Mouse (Mus musculus) stomach, embryonic 16.5 days (tissue): ENCODE results near the gene Slc6a15. TPM values are rescaled to one million over a fixed set of nuclear protein-coding genes. Genes with fewer than 3 reads are reported as not detected.

Source experiments
- ATAC-seq: fragments of 200-750 bp; cut with Nextera tagmentation; 2 replicates; pipeline ENCODE4 v1.8.0; 2017; ENCODE audit warnings: moderate number of reproducible peaks, moderate TSS enrichment; ENCODE audit not compliant: insufficient read depth, low FRiP score
- H3K27ac ChIP-seq: fragments of 300-500 bp; sonication (generic); 2 replicates; pipeline ENCODE4 v1.5.1; 2014; ENCODE audit warnings: low read length
- H3K27me3 ChIP-seq: fragments of 300-500 bp; sonication (generic); 2 replicates; pipeline ENCODE4 v1.6.1; 2014; ENCODE audit warnings: low read length, control low read depth, mixed read lengths; ENCODE audit not compliant: control insufficient read depth, insufficient read depth
- H3K36me3 ChIP-seq: fragments of 300-500 bp; sonication (generic); 2 replicates; pipeline ENCODE4 v1.6.1; 2014; ENCODE audit warnings: low read length; ENCODE audit not compliant: control insufficient read depth, insufficient read depth
- H3K4me1 ChIP-seq: fragments of 300-500 bp; sonication (generic); 2 replicates; pipeline ENCODE4 v1.6.1; 2014; ENCODE audit warnings: low read length, control low read depth, mixed read lengths; ENCODE audit not compliant: control insufficient read depth, insufficient read depth
- H3K4me2 ChIP-seq: fragments of 300-500 bp; sonication (generic); 2 replicates; pipeline ENCODE4 v1.6.1; 2014; ENCODE audit warnings: low read depth, low read length, mixed read lengths
- H3K4me3 ChIP-seq: fragments of 300-500 bp; sonication (generic); replicated peaks from 2 replicates; pipeline ENCODE4 v1.5.1; 2014; ENCODE audit warnings: mild to moderate bottlenecking, low read length
- H3K9ac ChIP-seq: fragments of 300-500 bp; sonication (generic); 2 replicates; pipeline ENCODE4 v1.6.1; 2014; ENCODE audit warnings: low read length
- H3K9me3 ChIP-seq: fragments of 300-500 bp; sonication (generic); replicated peaks from 2 replicates; pipeline ENCODE4 v1.6.1; 2016; ENCODE audit warnings: low read length, control low read depth; ENCODE audit not compliant: control insufficient read depth
- WGBS: fragments of 180-500 bp; shearing (Covaris S2); extraction: QIAGEN DNeasy Blood & Tissue Kit; methylation state at CpG from one replicate; pipeline ENCODE4 v1.1.7; 2014; 5-methylcytosine and 5-hydroxymethylcytosine counted together
- polyA plus RNA-seq: library from polyadenylated mRNA; unstranded; fragments of >200 nt; fragmentation: Nextera tagmentation; extraction: Ambion mirVana; gene quantifications from 2 replicates; pipeline ENCODE4 v1.2.1, GENCODE M21; 2015

The Slc6a15 gene
- 6.2 and 7.0 TPM in 2 replicates for polyA plus RNA-seq

DNA sequence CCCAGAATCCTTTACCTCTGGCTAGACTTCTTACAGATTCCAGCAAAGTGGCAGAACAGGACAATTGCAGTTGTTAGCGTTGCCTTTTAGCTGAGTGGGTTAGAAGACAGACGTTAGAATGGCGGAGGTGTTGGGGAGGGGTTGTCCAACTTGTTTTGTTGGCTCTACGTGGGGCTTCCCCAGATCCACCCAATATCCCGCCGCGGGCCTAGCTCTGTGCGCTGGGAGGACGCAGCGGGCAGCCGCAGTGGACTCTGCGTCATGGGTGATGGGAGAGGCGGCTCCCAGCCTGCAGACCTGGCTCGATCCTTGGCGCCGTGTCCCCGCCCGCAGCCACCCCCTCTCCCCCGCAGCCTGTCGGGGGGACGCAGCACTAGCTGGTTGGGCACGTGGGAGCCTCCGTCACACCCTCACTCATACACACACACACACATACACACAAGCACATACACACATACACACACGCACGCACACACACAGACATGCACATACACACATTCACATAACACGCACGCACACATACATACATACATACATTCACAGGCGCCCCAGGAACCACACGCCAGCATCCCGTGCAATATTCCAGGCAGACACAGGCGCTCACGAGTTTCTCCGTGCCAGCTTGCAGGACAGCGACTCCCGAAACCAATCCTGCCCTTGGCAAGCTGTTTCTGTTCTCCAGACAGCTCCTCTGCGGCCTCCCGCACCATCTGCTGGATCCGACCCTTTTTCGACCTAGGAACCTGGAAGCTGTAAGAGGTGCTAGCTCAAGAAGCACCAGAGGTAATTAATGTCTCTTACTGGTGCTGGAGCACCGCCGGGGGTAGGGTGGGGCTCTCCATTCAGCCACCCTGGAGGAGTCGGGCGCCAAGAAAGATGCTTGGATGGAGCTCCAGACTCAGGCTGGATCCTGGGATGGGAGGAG lies at the start of gene Slc6a15:
TSS of gene Slc6a15 (plus strand) at position 413 of the 925 bp plus-strand sequence.
- WGBS = under 1% methylated on average over 43 of the region's 43 CpGs
- H3K27ac ChIP-seq = no peak within 1 kb of the TSS

DNA sequence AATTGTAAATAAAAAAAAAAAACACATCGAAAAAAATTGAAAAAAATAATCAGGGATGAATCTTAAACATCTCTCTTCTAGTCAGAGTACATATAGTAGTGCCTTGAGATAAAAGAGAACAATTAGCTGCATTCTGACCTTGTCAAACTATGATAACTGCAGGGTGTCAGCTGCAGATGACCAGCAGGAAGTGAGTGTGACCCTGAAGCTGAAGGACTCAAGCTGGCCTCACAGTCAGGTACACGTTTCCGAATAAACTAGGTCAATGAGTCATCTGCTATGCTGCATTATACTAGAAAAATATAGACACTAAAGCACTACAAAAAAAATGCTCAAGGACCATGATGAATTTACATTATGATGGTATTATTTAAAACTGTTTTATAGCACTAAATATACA lies 45.6 kb upstream of the Slc6a15 start:
- Histone ChIP-seq H3K27ac (no peak overlapping the region), H3K4me1 (no peaks in the 10 kb centered on the region)

More for the DNA sequence above, at the start of gene Slc6a15:
- H3K9ac ChIP-seq = peak within 1 kb of the TSS; percentile 50
- peaks cover 6% of the 10 kb centered on the region; the same call in 1 of the 2 replicates for H3K4me1 ChIP-seq
- peak; percentile 66; the same call in 1 of the 2 replicates for ATAC-seq
- H3K27me3 ChIP-seq = 0 out of 2 replicates have a peak, but pooled peaks cover 6% of the 10 kb centered on the region
- no peaks in the 10 kb centered on the region for H3K9me3 ChIP-seq
- peak within 1 kb of the TSS; percentile 75 for H3K4me2 ChIP-seq
- peak within 1 kb of the TSS; percentile 59 for H3K4me3 ChIP-seq
- H3K36me3 ChIP-seq = no peaks in the 10 kb centered on the region

DNA sequence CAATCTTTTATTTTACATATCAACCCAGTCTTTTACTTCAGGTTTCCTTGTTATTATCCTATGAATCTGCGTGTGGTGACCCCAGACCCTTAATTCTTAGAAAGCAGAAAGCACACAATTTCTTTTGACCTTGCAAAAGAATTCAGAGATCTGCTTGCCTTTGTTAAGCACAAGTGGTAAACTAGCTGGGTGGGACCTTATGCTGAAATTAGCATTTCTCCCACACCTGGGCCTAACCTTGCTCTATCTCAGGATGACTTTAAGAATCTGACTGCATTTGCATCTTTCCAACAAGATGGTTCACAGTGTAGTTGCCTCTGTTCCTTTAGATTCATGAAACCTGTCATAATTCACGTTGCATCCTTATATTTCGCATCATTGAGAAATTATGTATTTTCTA lies 44.2 kb upstream of the Slc6a15 start:
- Histone ChIP-seq H3K9me3 (no peaks in the 10 kb centered on the region), H3K36me3 (no peaks in the 10 kb centered on the region), H3K27me3 (no peaks in the 10 kb centered on the region), H3K27ac (no peak overlapping the region), H3K4me2 (no peak overlapping the region), H3K9ac (no peak overlapping the region), H3K4me3 (no peak overlapping the region), H3K4me1 (no peaks in the 10 kb centered on the region)
- WGBS = 79% methylated on average over 3 of the region's 3 CpGs
- no peak for ATAC-seq

More for the DNA sequence above, 45.6 kb upstream of the Slc6a15 start:
- H3K9me3 ChIP-seq = no peaks in the 10 kb centered on the region
- no peak overlapping the region for H3K9ac ChIP-seq
- ATAC-seq = no peak
- WGBS = 53% methylated on average over 3 of the region's 3 CpGs
- no peak overlapping the region for H3K4me3 ChIP-seq
- no peak overlapping the region for H3K4me2 ChIP-seq
- no peaks in the 10 kb centered on the region for H3K36me3 ChIP-seq
- H3K27me3 ChIP-seq = no peaks in the 10 kb centered on the region

DNA sequence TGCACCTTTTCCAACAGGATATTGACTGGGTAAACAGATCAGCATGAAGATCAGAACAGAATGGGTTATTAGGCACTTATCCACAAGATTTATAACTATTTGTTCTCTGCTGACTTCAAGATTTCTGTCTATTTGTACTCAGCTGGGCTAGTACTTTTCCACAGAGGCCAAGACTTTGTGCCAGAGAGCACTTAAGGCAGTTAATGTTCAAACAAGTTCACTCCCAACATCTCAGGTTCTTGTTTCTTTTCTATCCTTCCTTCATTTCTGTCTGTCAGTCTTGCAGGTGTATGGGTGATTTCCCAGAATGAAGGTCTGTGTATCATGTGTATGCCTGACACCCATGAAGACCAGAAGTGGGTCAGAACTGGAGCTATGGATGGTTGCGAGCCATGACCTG lies 33.3 kb upstream of the Slc6a15 start:
- no peaks in the 10 kb centered on the region for H3K36me3 ChIP-seq
- H3K27me3 ChIP-seq = no peaks in the 10 kb centered on the region
- WGBS = 91% methylated on average over 1 of the region's 1 CpGs
- H3K4me2 ChIP-seq = no peak overlapping the region
- no peaks in the 10 kb centered on the region for H3K4me1 ChIP-seq
- no peaks in the 10 kb centered on the region for H3K9me3 ChIP-seq
- ATAC-seq = no peak
- H3K4me3 ChIP-seq = no peak overlapping the region
- no peak overlapping the region for H3K27ac ChIP-seq
- H3K9ac ChIP-seq = no peak overlapping the region

DNA sequence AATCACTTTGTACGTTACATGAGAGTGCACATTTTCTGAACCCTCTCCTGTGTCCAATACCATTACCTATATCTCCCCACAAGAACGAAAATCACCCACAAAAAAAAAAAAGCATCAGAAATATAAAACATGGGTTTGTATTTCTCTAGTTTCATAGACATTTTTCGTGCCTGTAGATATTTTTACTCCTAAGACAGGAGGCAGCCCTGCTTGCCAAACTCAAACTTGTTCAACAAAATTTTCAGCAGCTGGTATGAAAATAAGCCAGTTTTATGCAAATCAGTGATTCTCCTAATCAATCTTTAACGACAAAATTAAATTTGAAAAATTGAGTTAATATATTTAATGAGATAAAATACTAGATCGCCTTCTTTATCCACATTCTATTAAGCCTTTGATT lies 27.7 kb upstream of the Slc6a15 start:
- no peaks in the 10 kb centered on the region for H3K27me3 ChIP-seq
- no peak overlapping the region for H3K4me2 ChIP-seq
- 78% methylated on average over 5 of the region's 5 CpGs for WGBS
- H3K4me1 ChIP-seq = no peaks in the 10 kb centered on the region
- ATAC-seq = no peak
- no peak overlapping the region for H3K9ac ChIP-seq
- H3K9me3 ChIP-seq = no peaks in the 10 kb centered on the region
- H3K36me3 ChIP-seq = no peaks in the 10 kb centered on the region
- H3K4me3 ChIP-seq = no peak overlapping the region
- no peak overlapping the region for H3K27ac ChIP-seq

DNA sequence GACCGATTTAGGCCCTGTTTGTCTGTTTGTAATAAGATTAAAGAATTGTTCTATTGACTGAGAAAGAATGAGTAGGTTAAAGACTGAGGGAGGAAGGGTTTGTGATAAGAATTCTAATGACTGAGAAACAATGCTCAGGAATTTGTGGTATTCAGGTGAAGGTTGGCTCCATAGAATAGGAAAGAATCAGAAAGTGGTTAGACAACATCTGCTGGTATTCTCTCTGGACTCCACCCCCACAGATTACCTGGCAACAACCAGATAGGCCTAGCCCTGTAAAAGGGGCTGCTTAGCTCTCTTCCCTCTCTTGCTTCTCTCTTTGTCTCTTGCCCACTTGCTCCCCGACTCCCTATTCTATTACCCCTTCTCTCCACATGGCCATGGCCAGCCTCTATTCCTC lies 20.8 kb upstream of the Slc6a15 start:
- Histone ChIP-seq H3K4me1 (no peaks in the 10 kb centered on the region), H3K36me3 (no peaks in the 10 kb centered on the region), H3K4me3 (no peak overlapping the region), H3K9me3 (no peaks in the 10 kb centered on the region), H3K27me3 (no peaks in the 10 kb centered on the region), H3K27ac (no peak overlapping the region), H3K4me2 (no peak overlapping the region), H3K9ac (no peak overlapping the region)
- 50% methylated on average over 2 of the region's 2 CpGs for WGBS
- no peak for ATAC-seq

DNA sequence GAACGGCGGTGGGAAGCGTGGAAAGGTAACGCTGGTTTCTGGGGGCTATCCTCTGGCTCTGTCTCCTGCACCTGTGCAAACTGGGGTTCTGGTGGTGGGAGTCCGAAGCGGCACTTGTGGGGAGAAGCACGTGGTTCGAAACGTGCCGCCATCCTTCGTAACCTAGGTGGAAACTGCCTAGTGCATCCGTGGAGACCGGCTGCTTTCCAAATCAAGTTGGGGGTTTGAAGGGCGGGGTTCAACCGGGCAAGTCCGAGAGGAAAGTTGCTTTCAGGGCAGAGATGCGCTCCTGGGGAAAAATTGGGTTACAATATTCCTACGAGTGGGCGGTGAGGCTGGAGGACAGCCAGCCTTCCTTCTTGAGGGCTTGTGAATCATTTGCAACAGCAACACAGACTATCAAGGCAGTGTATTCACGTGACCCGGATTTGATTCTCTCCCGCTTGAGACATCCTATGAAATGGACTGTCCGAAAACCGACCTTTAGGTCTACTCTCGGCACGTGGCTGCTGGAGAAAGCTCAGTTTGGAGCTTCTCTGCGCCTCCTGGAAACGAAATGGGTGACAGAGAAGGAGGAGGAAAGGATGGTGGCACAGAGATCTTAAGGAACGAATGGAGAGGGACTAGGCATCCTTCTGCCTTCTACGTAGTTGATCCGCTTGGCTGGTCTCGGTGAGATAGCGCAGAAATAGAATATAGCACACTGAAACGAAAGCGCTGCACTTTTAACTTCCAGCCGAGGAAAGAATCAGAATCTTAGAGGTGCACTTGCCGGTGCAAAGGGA lies 905 bp downstream of the Slc6a15 start:
- Histone ChIP-seq H3K4me3 (peak overlapping the region; percentile 59), H3K36me3 (no peaks in the 10 kb centered on the region), H3K9me3 (no peaks in the 10 kb centered on the region), H3K27me3 (0 out of 2 replicates have a peak, but pooled peaks cover 6% of the 10 kb centered on the region), H3K4me2 (peak overlapping the region; percentile 75), H3K4me1 (peaks cover 6% of the 10 kb centered on the region; the same call in 1 of the 2 replicates), H3K27ac (no peak overlapping the region), H3K9ac (peak overlapping the region; percentile 50)
- ATAC-seq = no peak
- under 1% methylated on average over 37 of the region's 37 CpGs for WGBS

DNA sequence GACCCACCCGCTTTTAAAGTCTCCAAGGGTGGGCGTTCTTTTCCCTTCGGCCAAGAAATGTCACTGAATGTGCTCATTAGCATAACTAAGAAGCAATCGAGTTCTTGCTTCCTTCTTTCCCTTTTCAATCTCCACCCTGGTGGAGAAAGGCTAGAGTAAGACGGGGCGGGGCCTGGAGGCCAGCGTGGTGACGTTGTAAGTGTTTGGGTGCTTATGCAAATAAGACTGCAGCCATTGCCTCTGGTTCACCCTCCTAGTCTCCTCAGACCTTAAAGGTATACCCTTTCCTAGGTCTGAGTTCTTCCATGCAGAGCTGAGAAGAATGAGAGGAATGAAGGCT lies 1.5 kb downstream of the Slc6a15 start:
- Histone ChIP-seq H3K27me3 (0 out of 2 replicates have a peak, but pooled peaks cover 6% of the 10 kb centered on the region), H3K27ac (no peak overlapping the region), H3K4me3 (peak overlapping the region; percentile 59), H3K4me2 (peak overlapping the region; percentile 75), H3K9me3 (no peaks in the 10 kb centered on the region), H3K36me3 (no peaks in the 10 kb centered on the region), H3K4me1 (peaks cover 6% of the 10 kb centered on the region; the same call in 1 of the 2 replicates), H3K9ac (peak overlapping the region; percentile 50)
- under 1% methylated on average over 8 of the region's 8 CpGs for WGBS
- peak; percentile 92; the same call in 1 of the 2 replicates for ATAC-seq

DNA sequence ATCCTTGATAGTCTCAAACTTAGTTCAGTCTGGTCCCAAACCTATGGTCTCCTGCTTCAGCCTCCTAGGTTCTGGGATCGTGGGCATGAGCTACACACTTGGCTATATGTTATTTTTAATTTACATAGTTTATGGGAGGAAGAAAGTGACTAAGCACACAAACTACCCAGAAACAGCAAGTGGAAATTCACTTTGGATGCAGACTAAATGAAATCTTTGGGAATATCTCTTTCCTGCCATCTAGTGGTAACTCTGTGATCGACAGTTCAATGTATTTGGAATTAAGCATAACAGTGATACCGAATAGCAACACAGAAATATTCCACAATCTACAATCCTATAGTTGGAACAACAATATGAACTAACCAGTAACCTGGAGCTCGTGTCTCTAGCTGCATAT lies 34.6 kb downstream of the Slc6a15 start:
- no peaks in the 10 kb centered on the region for H3K9me3 ChIP-seq
- H3K27ac ChIP-seq = no peak overlapping the region
- H3K36me3 ChIP-seq = no peaks in the 10 kb centered on the region
- H3K27me3 ChIP-seq = no peaks in the 10 kb centered on the region
- H3K4me3 ChIP-seq = no peak overlapping the region
- H3K4me1 ChIP-seq = no peaks in the 10 kb centered on the region
- WGBS = 22% methylated on average over 4 of the region's 4 CpGs
- no peak overlapping the region for H3K4me2 ChIP-seq
- ATAC-seq = no peak
- no peak overlapping the region for H3K9ac ChIP-seq
